Mouse (Mus musculus): ENCODE measurements around the gene Cmya5.

Cmya5 gene

DNA sequence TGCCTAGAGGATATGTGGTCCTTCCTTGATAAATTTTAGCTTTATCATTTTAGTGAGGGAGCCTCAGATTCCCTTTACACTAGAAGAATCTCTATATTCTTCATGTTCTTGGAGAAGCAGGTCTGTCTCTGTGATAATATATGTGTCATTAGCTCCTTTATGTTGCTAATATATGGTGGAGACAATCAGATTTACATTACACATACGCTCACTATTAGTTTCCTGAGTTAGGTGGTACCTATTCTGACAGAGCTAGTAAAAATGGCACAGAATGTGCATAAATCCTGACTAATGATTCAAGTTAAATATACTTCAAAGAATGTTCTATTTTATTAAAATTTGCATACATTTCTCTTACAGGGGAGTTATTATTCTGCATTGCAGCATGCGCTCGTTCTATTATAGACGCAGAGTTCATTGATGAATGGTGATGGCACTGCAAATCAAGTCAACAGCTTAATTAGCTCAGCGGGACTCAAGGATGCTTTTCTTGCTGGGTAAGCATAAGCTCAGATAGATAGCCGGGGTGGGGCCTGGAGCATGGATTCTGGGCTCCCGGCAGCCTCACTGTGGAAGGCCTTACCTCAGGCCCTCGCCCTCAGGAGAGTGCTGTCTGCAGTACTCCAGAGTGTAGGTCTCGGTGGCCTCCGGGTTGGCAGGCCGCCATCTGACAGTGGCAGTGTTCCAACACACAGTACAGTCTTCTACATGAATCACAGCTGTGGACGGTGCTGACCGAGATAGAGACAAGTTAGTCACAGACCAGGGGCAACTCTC lies 81.5 kb downstream of the Cmya5 start:
- peak; percentile 7 for DNase-seq (ENCODE audit: low read depth, low spot score)

DNA sequence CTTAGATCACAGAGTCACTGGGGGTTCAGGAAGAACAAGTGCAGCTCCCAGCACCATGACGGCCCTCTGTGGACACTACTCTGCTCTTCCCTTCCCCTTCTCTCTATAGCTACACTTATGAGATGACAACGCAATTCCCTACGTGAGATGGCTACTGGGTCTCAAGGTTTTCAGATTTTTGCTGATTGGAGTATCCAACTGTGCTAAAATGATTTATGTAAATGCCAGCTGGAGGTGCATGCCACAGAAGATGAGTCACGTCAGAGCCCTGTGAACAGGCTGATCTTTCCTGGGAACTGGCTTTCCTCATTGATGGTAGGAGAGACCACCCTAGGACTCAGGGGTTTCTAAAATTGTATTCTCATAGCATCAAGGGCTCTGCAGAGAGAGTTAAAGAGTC lies 83.2 kb downstream of the Cmya5 start:
- DNase-seq (ENCODE audit: low read depth, low spot score), result peak; percentile 46

DNA sequence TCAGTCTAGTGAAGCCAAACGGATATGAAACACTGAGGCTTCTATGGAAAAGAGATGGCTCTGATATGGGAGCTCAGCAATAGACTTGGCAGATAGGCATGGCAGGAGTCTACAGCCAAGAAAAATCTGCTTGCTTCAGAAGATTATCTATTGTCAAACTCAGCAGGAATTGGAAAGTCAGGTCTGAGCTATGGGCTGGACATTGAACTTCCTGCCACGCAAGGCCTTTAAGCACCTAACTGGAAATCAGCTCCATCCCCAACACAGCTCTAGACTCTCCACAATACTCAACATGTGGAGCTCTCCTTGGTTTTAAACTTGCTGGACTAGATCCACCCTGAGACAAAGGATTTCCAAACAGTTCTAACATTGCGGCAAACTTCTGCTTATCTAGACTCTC lies 84.1 kb downstream of the Cmya5 start:
- DNase-seq (ENCODE audit: low read depth, low spot score), result no peak

DNA sequence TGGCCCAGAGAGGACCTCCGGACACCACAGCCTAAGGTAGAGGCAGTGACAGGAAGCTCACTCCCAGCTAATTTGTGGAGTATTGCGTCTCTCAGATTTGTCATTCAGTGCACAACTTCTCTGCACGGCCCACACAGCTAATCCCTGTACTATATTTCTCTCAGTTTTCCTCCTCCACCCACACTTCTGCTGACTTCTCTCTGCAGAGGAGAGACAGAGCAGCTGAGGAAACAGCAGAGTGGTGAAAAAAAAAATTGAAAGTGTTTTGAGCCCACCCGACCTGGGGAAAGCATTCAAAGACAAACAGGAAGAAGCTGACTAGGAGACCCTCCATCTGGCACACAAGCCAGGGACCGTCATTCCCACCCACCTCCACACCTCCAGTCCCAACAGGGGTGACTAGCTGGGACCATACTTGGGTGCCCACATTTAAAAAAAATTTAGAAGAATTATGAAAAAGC lies 85.9 kb downstream of the Cmya5 start:
- DNase-seq (ENCODE audit: low read depth, low spot score), result no peak

DNA sequence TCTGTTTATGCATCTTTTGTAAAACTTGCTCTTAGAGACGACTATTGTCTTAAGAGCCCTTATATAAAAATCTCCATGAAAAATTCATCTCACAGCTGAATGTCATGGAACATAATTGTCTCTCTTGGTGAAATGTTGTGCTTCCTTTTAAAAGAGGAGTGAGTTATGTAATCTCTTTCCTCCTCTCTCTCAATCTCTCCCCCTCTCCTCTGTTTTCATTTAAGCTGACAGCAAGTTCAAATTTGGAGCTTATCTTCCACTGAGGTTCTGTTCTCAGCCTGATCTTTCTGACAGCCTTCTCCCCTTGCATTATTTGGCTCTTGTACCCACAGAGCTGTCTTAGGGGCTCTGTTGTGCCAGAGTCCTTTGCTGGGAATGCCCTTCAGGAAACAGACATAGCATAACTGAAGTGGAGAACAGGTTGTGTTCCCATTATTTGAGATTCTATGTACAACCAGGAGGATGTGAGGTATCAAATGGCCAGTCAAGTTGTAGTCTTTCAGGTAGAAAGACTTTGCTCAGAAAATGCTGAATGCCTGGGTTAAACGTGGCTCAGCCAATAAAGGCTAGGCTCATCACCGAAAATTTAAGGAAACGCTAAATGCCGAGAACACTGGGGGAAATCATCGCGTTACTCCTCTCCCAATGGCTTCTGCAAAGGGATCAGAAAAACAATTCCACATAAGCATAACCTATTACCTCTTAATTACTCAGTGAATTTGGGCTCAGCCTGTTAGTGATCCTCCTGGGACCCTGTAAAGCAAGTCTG lies 86.8 kb downstream of the Cmya5 start:
- DNase-seq (ENCODE audit: low read depth, low spot score), result no peak

DNA sequence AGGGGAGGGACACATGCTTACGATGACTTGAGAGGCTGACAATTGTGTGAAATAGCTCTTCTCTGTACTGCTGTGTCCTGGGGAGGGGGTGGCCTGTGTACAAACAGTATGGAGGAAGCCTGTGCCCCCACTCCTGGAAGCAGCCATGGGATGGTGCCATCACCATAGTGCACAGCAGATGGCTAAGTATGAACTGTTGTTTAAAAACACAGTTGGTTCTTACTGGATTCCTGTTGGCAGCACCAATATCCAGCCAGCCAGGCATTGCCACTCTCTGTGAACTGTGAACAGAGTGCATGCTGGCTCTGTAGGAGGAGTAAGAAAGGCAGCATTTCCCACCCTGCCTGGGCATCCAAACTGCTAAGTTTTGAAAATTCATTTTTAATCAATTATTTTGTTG lies 88.4 kb downstream of the Cmya5 start:
- DNase-seq (ENCODE audit: low read depth, low spot score), result no peak

DNA sequence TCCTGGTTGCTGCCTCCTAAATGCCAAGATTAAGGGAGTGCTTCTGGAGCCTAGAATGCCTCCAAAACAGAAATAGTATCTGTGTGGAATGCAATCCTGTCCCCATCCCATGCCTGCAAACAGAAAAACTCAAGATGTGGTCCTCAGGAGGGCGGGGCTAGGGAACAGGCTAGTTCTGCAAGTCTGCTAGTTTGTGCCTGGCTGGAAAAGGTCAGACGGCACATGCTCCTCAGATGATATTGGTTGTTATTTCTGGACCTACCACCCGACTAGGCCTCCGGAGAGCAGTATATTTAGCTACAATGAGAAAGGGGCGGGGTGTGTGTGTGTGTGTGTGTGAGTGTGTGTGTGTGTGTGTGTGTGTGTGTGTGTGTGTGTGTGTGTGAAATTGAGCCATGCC lies 93.0 kb downstream of the Cmya5 start:
- DNase-seq (ENCODE audit: low read depth, low spot score), result no peak

DNA sequence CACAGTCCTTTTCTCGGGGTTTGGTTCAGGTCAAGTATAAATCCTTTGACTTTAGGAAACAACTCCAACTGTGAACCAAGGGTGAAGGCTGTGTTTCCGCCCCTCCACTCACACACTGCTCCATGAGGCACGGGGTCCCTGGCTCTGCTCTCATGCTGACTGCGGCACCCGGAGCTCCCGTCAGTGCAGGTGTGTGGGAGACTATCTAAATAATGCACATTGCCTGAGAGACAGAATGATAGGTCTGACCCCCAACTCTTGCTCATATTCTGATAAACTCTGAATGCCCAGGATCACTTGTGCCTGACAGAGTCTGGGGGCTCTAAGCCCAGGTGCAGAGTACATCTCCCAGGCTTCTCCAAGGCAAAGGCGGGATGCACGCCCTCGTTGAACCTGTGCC lies 103.5 kb downstream of the Cmya5 start:
- DNase-seq (ENCODE audit: low read depth, low spot score), result no peak

DNA sequence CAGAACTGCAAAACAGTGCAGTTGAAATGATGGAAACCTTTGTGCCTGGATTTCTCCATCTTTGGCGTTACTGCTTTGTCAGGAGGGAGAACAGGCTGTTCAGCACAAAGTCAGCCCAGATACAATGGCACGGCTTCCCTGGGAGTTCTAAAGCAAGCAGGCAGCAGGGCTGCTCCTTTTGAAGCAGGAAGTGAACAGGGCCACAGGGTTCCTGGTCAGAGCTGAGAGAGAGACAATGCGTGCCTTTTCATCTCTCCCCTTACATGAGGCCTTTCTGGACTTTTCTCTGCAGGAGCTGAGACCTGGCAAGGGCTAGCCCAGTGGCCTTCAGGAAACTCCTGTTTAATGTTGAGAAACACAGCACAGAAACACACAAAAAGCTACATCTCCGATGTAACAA lies 108.3 kb downstream of the Cmya5 start:
- DNase-seq (ENCODE audit: low read depth, low spot score), result no peak

DNA sequence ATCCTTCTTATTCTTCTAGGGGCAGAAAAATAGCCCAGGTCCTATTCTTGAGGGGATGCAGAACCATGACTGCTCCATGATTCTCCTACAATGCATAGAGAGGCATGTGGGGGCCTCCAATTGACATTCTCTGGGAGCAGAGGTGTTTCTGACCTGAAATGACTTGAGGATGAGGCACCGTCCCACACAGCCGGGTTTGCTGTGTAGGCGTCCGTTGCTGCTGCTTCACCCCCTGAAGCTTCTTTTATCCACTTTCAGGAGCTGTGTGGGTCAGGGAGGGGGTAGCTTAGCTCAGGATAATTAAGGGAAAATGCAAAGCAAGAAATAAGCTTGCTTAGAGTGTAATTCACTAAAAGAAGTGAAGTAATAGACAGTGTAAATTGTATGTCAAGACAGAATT lies 115.2 kb downstream of the Cmya5 start:
- no peak for DNase-seq (ENCODE audit: low read depth, low spot score)

DNA sequence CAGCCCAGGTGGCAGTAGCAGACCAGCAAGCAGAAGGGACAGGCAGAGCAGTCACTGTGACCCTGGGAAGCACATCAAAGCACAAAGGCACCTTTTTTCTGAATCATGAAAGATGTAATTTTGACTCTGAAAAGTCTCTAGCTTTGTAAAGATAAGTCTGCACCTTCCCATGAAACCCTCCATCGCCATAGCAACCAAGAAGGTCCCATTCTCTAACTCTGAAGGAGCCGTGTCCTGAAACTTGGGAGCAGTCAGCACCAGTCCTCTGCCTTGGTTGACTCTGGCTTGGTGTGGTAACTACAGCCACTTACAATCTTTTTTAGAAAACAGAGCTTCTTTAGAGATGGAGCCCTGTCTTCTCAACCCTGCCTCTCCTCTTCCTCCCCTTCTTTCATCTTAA lies 119.7 kb downstream of the Cmya5 start:
- DNase-seq (ENCODE audit: low read depth, low spot score), result no peak

DNA sequence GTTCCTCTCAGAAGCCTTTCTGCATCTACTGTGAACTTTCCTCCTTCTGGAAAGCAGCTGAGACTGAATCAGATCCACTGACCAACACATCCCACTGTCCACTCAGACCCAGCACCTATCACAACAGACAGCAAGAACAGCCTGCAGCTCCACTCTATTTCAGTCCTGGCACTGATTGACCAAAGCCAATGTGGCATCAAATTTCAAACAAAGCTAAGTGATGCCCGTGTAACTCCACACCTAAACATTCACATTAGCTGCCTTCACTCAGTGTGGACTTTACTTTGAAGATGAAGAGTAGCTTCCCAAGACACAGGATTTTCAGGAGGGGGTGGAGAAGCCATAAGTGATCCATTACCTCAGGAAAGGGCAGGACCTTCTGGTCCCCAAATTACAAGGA lies 122.4 kb downstream of the Cmya5 start:
- DNase-seq (ENCODE audit: low read depth, low spot score), result no peak

DNA sequence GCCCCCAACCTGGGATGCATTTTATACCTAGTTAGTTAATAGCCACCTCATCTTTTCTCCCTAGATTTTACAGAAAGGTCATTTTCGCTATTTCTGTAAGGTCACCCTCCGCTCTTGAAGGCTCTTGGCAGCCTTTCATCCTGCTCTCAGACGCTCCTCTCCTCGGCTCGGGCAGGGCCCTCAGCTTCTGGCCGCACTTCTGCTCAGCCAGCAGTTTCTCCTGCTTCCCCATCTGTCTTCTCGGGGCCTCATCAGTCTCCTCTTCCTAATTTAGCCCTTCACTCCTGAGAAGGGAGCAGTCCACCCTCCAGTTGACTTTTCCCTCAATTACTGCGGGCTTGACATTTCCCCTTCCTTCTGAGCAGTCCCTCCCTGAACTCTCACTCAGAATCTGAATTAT lies 131.6 kb downstream of the Cmya5 start:
- DNase-seq (ENCODE audit: low read depth, low spot score), result no peak

DNA sequence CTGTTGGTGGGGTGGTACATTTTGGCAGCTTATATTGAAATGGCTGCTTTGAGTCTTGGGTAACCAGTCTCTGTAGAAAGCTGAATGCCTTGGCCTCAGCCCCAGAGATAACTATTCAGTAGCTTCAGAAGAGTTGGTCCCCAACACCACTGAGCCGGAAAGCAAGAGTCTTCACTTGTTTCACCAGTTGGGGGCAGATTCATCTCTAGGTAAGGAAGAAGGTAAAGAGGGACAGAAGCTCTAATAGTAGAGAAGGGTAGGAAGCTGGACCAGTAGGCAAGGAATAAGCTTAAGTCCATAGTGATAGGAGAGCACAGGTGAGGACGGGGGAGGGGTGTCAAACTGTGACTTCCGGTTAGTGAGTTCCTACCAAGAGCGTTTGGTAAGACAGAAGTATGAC lies 133.2 kb downstream of the Cmya5 start:
- no peak for DNase-seq (ENCODE audit: low read depth, low spot score)

DNA sequence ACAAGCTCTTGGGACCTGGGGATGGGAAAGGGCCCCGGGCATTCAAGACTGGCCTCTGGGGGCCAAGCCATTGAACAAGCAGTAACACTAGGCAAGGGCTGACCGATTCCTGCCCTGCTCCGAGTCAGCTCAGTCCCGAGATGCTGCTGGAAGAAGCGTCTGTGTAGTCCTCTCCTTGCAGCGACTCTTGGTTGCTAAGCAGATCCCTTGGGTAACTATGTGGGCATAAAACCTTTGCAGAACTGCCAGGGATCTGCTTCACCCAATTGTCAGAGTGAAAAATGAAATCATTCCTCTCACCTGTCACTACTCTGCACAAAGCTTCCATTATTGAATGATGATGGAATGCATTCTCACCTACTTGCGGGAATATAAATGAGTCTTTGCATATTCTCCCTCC lies 134.0 kb downstream of the Cmya5 start:
- no peak for DNase-seq (ENCODE audit: low read depth, low spot score)

DNA sequence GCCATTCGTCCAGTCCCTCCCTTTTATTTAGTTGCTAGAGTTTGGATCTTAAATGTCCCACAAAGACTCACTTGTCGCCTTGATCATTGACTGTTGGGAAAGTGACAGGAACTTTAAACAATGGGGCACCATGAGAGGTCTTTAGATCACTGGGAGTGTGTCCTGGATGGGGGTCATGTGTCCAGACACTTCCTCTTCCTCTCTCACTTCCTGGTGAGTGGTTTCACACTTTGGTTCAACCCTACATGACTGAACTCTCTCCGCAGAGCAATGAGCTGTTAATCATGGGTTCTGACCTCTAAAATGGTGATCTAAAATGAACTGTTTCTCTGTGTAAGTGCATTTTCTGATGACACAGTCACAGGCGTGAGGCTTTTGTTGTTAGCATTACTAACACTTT lies 137.4 kb downstream of the Cmya5 start:
- DNase-seq (ENCODE audit: low read depth, low spot score), result no peak

DNA sequence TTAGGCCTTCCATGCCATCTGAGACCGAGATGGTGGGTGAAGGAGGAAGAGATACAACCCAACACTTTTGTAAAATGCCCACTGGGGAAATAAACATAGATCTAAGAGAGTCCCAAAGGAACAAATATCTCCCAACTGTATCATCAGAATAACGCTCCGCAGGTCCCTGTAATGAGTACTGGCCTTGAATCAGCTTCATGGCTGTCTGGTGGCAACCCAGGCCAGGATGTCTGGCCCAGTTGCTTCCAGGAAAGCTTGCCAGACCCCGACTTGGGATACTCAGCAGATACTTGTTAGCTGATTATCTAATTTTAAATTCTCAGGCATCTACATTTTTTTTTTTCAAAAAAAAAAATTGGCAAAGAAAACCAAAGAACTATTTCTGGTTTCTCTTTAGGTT lies 138.2 kb downstream of the Cmya5 start:
- no peak for DNase-seq (ENCODE audit: low read depth, low spot score)

DNA sequence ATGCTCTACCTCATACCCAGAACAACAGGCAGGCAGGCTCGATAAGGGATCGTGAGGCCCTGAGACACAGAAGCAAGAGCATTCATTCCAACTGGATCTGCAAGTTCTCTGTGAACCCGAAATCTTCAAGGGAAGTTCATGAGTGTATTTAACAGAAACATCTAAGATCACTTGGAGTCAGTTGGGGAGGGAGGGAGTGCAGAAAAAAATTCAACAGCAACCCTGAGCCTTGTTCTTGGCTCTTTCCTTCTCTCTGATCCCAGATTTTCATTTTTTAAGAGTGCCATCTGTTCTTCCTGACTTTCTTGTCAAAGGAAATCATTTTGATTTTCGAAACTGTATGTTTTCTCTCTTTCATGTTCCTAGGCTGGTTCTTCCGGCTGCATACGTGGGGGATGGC lies 140.5 kb downstream of the Cmya5 start:
- DNase-seq (ENCODE audit: low read depth, low spot score), result no peak

DNA sequence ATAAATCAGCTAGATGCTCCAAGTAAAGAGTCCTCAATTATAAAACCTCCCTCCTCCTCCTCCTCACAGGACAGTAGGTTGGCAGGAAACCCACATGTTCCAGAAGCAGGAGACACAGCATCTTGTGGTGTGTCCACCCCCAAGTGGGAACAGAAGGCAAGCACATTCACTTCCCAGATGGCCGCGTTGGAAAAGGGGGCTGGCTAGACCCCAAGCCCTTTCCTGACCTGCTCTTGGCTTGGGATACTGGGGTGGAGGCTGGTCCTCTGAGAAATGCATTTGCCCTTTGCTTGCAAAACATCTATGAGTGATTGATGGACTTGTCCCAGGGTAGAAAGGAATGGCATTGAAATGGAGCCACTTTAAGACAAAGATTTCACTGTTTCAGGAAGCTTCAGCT lies 142.1 kb downstream of the Cmya5 start:
- DNase-seq (ENCODE audit: low read depth, low spot score), result no peak

DNA sequence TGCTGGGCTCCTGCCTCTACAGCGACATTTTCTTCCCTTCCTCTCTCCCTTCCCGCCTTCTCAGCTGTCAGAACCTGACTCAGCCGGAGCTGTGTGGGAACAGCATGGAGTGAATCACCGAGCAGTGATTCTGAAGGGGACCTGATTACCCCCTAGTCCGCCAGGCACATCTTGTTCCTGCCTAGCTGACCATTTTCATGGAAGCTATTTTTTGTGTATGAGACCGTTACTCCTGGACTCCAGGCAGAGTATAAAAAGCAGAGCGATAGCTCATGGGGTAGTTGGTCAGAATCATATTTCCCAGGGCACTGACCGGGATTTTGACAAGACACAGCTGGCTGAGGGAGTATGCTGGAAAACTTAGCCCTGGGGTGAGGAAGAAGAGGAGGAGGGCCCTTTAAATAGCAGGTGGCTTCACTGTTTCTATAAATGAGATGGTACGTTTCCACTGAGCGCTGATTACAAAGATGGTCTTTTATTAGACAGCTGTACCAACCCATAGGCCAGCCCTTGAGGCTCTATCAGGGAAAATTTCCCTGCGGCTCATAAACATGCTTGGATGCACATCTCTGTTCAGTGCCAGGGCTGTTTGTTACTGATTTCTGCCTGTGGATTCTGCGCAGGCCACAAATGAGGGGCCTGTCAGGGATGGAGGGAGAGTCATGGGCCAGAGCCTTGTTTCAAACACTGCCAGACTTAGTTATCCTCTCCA lies 143.7 kb downstream of the Cmya5 start:
- DNase-seq (ENCODE audit: low read depth, low spot score), result peak; percentile 42

DNA sequence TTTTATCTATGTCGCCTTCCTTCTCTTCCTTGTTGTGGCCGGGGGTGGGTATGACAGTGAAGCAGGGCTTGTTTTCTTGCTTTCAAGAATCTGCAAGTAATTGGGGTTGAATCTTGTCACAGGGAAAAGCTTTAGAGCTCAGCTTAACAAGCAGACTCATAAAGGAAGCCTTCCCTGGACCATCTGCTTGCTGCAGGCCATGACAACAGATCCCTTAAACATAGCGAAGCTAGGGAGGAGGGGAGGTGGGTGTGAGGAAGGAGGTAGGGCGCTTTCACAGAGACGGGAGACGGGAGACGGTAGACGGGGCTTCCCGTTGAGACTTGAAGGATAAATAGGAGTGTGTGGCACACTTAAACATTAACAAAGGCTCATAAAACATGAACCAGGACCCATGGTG lies 144.7 kb downstream of the Cmya5 start:
- DNase-seq (ENCODE audit: low read depth, low spot score), result no peak

DNA sequence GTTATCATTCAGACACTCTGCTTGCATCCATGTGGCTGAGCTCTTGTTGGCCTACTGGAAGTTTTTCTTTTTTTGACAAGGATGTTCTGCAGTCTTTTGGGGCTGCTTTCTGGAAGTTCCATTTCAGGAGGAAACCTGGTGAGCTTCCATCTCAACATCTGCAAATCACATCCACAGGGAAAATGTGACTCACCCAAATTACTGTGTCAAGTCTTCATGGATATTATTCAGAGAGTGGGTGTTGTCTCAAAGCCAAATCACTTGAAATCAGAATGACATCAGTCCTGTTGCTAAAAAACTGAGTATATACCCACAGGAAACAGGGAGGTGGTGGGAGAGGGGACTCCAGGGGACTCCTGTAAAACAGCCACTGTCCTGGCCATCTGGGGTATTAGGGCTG lies 149.8 kb downstream of the Cmya5 start:
- DNase-seq (ENCODE audit: low read depth, low spot score), result peak; percentile 85

DNA sequence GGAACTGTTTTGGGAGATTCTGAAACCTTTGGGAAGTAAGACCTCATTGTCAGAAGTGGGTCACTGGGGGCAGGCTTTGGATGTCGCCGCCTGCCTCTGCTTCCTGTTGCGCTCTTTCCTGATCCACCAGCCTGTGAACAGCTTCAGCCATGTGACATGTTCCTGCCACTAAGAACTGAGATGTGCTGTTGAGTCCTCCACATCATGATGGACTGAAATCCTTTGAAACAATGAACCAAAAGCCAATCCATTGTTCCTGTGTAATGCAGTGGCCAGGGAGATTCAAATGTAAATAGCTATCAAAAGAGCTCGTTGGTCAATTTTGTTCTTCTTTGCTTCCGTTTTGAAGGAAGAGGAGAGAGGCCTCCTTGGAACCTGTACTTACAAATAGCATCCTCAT lies 151.7 kb downstream of the Cmya5 start:
- no peak for DNase-seq (ENCODE audit: low read depth, low spot score)
